Mouse (Mus musculus) large intestine, adult 2 months (tissue): ENCODE data around the gene Arpc2. TPM values are rescaled to one million over a fixed set of nuclear protein-coding genes. Genes with fewer than 3 reads are reported as not detected.

Source experiments
- polyA plus RNA-seq: library from polyadenylated mRNA; depleted of rRNA; stranded (reverse); fragments of >200 nt; gene quantifications from 2 replicates; pipeline ENCODE4 v1.2.3, GENCODE M21; 2012; rRNA removed

Arpc2 gene
- polyA plus RNA-seq, 1 experiment, result 188 TPM

Other genes starting within 250 kb of the Arpc2 start
- gene Tns1, start 111.6 kb upstream of the Arpc2 start, polyA plus RNA-seq, result 25.8 and 45.6 TPM in 2 replicates
- gene Rufy4, start 110.5 kb upstream of the Arpc2 start, polyA plus RNA-seq, result 0.11 and 0.15 TPM in 2 replicates
- gene Cxcr2, start 82.1 kb upstream of the Arpc2 start, polyA plus RNA-seq, result 0.33 and 0.64 TPM in 2 replicates
- gene Cxcr1, start 41.5 kb upstream of the Arpc2 start, polyA plus RNA-seq, result not detected in 2 replicates
- gene Gpbar1, start 42.5 kb downstream of the Arpc2 start, polyA plus RNA-seq, result 2.2 and 3.6 TPM in 2 replicates
- 120 and 124 TPM in 2 replicates for gene Aamp, start 48.7 kb downstream of the Arpc2 start, polyA plus RNA-seq
- gene Pnkd, start 48.8 kb downstream of the Arpc2 start, polyA plus RNA-seq, result 53.4 and 61.2 TPM in 2 replicates
- gene Tmbim1, start 69.5 kb downstream of the Arpc2 start, polyA plus RNA-seq, result 167 and 361 TPM in 2 replicates
- 0.24 and 0.29 TPM in 2 replicates for gene Catip, start 126.0 kb downstream of the Arpc2 start, polyA plus RNA-seq
- 16.0 and 20.0 TPM in 2 replicates for gene Slc11a1, start 139.1 kb downstream of the Arpc2 start, polyA plus RNA-seq
- 114 and 132 TPM in 2 replicates for gene Ctdsp1, start 155.4 kb downstream of the Arpc2 start, polyA plus RNA-seq
- 464 and 1,049 TPM in 2 replicates for gene Vil1, start 173.3 kb downstream of the Arpc2 start, polyA plus RNA-seq